Mouse (Mus musculus) induced T-regulatory cell, adult 2 months (primary cell): ENCODE measurements around the gene Ddhd1.
"Not testable (repeated sequence)": the region's sequence is repeated elsewhere in the genome, so short reads cannot be mapped to it uniquely, and the experiment has no call there.

Source experiments
- DNase-seq: peaks from one replicate; pipeline ENCODE4 v3.0.0-alpha.2; 2012; ENCODE audit warnings: low read depth

The Ddhd1 gene

GRCm38 (mm10) chr14:45580923-45581827 lies 76.8 kb downstream of the Ddhd1 start:
- not testable (repeated sequence) for DNase-seq

- peak; percentile 71 for DNase-seq
Measured at GRCm38 (mm10) chr14:45566066-45566937, 91.6 kb downstream of the Ddhd1 start.

GRCm38 (mm10) chr14:45565216-45566065 lies 92.5 kb downstream of the Ddhd1 start:
- DNase-seq, result no peak

- no peak for DNase-seq
Measured at GRCm38 (mm10) chr14:45563577-45563976, 94.4 kb downstream of the Ddhd1 start.

- DNase-seq, result no peak
Measured at GRCm38 (mm10) chr14:45561681-45562080, 96.3 kb downstream of the Ddhd1 start.

- DNase-seq, result no peak
Measured at GRCm38 (mm10) chr14:45559018-45559417, 98.9 kb downstream of the Ddhd1 start.

GRCm38 (mm10) chr14:45554336-45554735 lies 103.6 kb downstream of the Ddhd1 start:
- DNase-seq, result no peak

GRCm38 (mm10) chr14:45553854-45554253 lies 104.1 kb downstream of the Ddhd1 start:
- DNase-seq, result no peak

GRCm38 (mm10) chr14:45552431-45552830 lies 105.5 kb downstream of the Ddhd1 start:
- DNase-seq, result no peak

GRCm38 (mm10) chr14:45551121-45551768 lies 106.7 kb downstream of the Ddhd1 start:
- peak; percentile 50 for DNase-seq

- DNase-seq, result no peak
Measured at GRCm38 (mm10) chr14:45550010-45550647, 107.8 kb downstream of the Ddhd1 start.

- DNase-seq, result no peak
Measured at GRCm38 (mm10) chr14:45548118-45548517, 109.8 kb downstream of the Ddhd1 start.

GRCm38 (mm10) chr14:45544905-45545304 lies 113.0 kb downstream of the Ddhd1 start:
- DNase-seq, result no peak

GRCm38 (mm10) chr14:45544026-45544425 lies 113.9 kb downstream of the Ddhd1 start:
- DNase-seq, result no peak

GRCm38 (mm10) chr14:45539659-45540468 lies 118.1 kb downstream of the Ddhd1 start:
- DNase-seq, result peak; percentile 46
